Mouse (Mus musculus) gastrocnemius, postnatal 25 days (tissue): ENCODE data around the gene Ccdc171. TPM values are rescaled to one million over a fixed set of nuclear protein-coding genes. Genes with fewer than 3 reads are reported as not detected.
"Not testable (repeated sequence)": the region's sequence is repeated elsewhere in the genome, so short reads cannot be mapped to it uniquely, and the experiment has no call there.

Source experiments
- DNase-seq: peaks from one replicate; pipeline ENCODE4 v3.0.0; 2022
- long read RNA-seq, 2 experiments: library from polyadenylated mRNA; stranded (forward); transcript quantifications; one replicate each; pipeline ENCODE4 v2.0.0; 2021
- total RNA-seq, 2 experiments: library from RNA; stranded (reverse); gene quantifications; 1 replicate in 1 of 2; 2 replicates in 1 of 2; pipeline ENCODE4 v1.2.3; 2021

The Ccdc171 gene
- total RNA-seq: under 1 TPM; 0.56 to 0.99 TPM
- long read RNA-seq, experiment 1: 0 reads
- long read RNA-seq, experiment 2, partial matches to known transcripts: 0 of 1 reads
- long read RNA-seq, experiment 2, other reads (novel, unspliced or antisense): 1 of 1 reads

- DNase-seq: peak; percentile 97
Observed at GRCm38 (mm10) chr4:83524843-83525689, at the start of gene Ccdc171. Gene Ccdc171 (plus strand): TSS chr4:83525545.

DNA sequence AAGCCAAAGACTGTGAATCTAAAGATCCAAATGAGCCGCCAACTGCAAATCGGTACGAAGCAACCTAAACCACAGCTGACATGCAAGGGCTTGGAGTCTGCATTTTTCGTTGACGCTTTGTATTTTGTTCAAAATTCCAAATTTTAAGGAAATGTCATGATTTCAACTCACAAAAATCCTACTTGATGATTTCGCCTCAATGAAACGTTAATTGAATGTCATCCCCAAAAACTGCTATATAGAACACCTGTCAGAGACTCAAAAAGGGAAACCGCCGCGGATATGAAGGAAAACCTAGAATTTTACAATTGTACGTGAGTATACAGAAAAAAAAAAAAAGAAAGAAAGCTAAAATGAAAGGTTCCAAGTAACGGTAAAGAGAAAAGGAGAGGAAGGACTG is 40.1 kb upstream of the Ccdc171 start:
- DNase-seq: no peak

DNA sequence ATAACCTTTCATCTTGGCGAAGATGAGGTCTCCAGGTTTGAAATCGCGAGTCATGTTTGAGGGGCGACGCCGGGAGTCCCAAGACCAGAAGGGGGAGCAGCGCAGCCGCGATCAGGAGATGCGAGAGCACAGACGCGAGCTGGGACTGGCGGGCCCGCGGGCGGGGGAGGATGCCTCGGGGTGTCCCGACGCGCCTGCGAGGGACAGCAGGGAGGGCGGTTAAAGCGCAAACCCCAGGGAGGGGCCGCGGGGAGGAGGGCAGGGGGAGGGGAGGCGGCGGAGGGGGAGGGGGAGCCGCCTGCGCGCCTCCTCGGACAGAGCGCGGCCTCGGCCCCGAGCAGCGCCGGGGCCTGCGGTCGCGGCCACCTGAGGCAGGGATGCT is 39.6 kb upstream of the Ccdc171 start:
- peak; percentile 85 for DNase-seq

- DNase-seq: peak; percentile 85
Observed at GRCm38 (mm10) chr4:83486117-83486901, 39.0 kb upstream of the Ccdc171 start, which contains the start of gene Psip1. Gene Psip1 (minus strand): TSS chr4:83486459.

- DNase-seq: no peak
Observed at GRCm38 (mm10) chr4:83489121-83489520, 36.2 kb upstream of the Ccdc171 start.

DNA sequence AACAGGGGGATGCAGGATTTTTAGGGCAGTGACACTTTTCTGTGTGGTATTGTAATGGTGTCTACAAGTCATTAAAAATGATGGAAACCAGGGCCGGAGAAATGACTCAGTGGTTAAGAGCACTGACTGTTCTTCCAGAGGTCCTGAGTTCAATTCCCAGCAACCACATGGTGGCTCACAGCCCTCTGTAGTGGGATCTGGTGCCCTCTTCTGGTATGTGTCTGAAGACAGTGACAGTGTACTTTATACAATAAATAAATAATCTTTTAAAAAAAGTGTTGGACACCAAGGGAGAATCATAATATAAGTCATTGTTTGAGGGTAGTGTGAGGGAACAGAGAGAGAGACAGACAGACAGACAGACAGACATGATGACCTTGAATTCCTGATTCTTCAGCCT is 32.2 kb upstream of the Ccdc171 start:
- no peak for DNase-seq

GRCm38 (mm10) chr4:83497013-83497412 is 28.3 kb upstream of the Ccdc171 start:
- not testable (repeated sequence) for DNase-seq

DNA sequence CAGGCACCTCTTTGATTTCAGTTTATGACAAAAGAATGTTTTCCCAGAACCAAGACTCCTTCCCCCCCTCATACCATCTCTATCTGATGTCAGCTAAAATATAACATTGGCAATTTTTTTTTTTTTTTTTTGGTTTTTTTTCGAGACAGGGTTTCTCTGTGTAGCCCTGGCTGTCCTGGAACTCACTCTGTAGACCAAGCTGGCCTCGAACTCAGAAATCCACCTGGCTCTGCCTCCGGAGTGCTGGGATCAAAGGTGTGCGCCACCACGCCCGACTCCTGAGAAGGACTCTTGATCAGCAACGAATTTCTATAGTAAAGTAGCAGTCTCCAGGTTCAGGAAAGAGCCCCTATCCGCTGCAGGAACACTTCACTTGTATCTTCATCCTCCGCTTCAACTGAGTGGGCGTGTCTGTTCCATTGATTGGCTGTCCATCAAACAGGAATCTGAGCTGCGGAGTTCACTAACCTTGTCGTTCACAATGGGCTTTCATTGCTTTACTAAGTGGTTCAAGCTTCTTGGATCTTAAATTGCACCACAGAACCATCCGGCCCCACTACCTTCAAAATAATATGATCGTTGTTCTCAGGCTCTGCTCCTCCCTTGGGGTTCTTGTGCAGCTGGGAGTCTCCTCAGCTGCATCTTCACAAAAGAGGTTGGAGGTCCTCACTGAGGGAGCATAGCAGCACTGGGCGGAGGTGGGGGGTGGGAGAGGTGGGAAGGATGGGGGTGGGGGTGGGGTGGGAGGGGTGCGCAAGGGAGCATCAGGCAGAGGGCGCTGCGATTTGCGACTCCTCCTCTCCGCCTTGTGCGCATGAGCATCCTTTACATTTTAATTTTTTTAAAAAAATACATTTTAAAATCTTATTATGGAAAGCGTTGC is 24.9 kb upstream of the Ccdc171 start:
- no peak for DNase-seq

GRCm38 (mm10) chr4:83501037-83501430 is 24.3 kb upstream of the Ccdc171 start:
- DNase-seq: no peak

DNA sequence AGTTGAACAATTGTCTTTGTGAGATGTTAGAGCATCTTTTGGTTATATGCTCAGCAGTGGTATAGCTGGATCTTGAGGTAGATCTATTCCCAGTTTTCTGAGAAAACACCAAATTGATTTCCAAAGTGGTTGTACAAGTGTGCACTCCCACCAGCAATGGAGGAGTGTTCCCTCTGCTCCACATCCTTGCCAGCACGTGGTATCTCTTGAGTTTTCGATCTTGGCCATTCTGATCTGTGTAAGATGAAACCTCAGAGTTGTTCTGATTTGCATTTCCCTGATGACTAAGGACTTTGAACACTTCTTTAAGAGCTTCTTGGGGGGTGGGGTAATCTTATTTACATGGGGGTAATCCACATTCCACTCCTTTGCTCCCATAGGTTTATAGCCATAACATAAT is 15.7 kb upstream of the Ccdc171 start:
- no peak for DNase-seq

- DNase-seq: no peak
Observed at GRCm38 (mm10) chr4:83511083-83511482, 14.3 kb upstream of the Ccdc171 start.

GRCm38 (mm10) chr4:83512217-83512616 is 13.1 kb upstream of the Ccdc171 start:
- DNase-seq: no peak

DNA sequence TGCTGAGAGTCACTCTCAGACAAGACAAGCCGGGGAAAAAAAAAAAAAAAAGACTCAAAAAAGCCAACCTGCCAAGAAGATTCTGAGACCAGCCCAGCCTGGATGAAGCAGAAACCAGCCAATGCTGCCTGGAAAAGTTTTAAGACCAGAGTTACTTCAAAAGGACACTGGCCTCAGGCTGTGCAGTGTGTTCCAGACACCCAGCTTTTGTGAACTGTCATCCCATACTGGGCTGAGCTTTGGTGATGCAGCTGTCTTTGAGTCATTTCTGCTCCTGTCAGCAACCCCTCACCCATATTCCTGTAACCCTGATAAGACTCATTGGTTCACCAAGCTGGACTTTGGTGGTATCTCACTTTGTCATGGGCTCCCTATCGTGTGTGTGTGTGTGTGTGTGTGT is 12.7 kb upstream of the Ccdc171 start:
- no peak for DNase-seq

GRCm38 (mm10) chr4:83514183-83514582 is 11.2 kb upstream of the Ccdc171 start:
- DNase-seq: no peak

DNA sequence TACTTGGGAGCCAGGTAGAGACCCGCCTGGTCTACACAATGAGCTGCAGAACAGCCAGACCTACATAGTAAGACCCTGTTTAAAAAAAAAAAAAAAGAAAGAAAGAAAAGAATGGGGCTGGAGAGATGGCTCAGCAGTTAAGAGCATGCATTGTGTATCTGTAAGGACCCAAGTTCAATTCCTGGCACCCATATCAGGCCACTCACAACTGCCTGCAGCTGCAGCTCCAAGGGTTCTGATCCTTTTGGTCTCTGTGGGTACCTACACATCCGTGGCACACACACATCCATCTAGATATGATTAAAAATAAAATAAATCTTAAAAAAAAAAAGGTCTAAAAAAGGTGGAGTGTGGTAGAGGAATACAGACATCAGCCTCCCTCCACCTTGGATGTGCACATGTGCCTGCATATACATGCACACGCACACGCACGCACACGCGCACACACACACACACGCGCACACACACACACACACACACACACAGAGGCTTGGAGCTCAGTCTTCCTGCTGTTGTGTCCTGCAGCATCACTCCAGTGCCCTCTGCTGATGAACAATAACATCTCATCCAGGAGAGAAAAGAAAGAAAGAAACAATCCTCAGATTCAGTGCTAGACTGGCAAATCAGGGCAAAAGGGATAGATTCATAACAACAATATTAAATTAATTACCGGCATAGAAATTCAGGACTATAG is 10.2 kb upstream of the Ccdc171 start:
- DNase-seq: no peak

GRCm38 (mm10) chr4:83516144-83516543 is 9.2 kb upstream of the Ccdc171 start:
- DNase-seq: not testable (repeated sequence)

GRCm38 (mm10) chr4:83519148-83519547 is 6.2 kb upstream of the Ccdc171 start:
- no peak for DNase-seq

GRCm38 (mm10) chr4:83519807-83520206 is 5.5 kb upstream of the Ccdc171 start:
- no peak for DNase-seq

GRCm38 (mm10) chr4:83520308-83520707 is 5.0 kb upstream of the Ccdc171 start:
- no peak for DNase-seq

DNA sequence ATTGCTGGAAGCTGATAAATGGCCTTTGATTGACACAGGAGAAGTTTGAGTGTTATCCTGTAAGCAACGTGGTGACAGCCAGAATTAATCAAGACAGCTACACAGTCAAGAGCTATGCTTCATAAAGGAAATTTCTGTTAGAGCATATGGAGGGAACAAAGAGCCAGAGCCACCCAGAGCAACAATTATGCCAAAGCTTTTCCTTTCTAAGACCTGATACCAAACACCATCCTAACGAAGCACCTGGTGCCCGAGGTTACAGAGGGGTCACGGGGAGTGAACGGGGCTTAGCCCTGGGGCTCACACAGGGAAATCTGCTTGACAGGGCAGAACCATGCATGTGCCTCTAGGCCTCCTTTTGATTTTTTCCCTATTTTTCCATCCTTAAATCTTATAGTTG is 3.3 kb upstream of the Ccdc171 start:
- DNase-seq: no peak

DNA sequence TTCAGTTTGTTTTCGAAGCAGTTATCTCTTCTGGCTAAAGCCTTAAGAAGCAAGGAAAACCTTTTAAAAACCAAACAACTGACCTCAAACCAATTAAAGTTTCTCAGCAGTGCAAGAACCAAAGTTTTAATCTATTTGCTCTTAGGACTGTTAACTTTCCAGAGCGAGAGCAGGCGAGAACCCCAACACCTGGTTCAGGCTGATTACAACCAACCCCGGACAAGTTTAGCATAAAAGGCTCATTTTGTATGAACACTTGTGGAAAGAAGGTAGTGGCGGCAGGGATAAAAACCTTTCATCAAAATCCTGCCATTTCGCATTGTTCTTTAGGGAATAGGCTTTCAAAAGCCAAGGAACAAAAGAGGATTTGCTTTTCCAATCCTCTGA is 896 bp upstream of the Ccdc171 start:
- DNase-seq: no peak

- DNase-seq: no peak
Observed at GRCm38 (mm10) chr4:83525690-83526055, 328 bp downstream of the Ccdc171 start.
